Mouse (Mus musculus) activated CD4-positive, CD25-positive, alpha-beta regulatory T cell, adult 4 months (primary cell): ENCODE data around the gene Tfe3. TPM values are rescaled to one million over a fixed set of nuclear protein-coding genes. Genes with fewer than 3 reads are reported as not detected.
"Not testable (repeated sequence)": the region's sequence is repeated elsewhere in the genome, so short reads cannot be mapped to it uniquely, and the experiment has no call there.

Experiments
- ATAC-seq: one replicate; pipeline ENCODE4 v1.8.0; 2017
- polyA plus RNA-seq, 2 experiments: library from polyadenylated mRNA; unstranded; fragments of 100-300 nt; shearing (Covaris generic); gene quantifications; one replicate each; pipeline ENCODE4 v1.2.1; 2017

The Tfe3 gene
- polyA plus RNA-seq: 10 to 100 TPM in 1 of 2 experiments, 1 to 10 TPM in 1; 9.1 to 14.7 TPM

- peak; percentile 94 for ATAC-seq
Observed at GRCm38 (mm10) chrX:7762137-7762920, at the start of gene Tfe3. Tfe3 (plus strand) TSS chrX:7762560.

- not testable (repeated sequence) for ATAC-seq
Observed at GRCm38 (mm10) chrX:7713764-7714134, 48.6 kb upstream of the Tfe3 start.

GRCm38 (mm10) chrX:7714135-7714899 is 48.0 kb upstream of the Tfe3 start, which contains the start of gene Wdr45:
Wdr45 (plus strand) TSS chrX:7714333.
- ATAC-seq: peak; percentile 96

GRCm38 (mm10) chrX:7716058-7716457 is 46.3 kb upstream of the Tfe3 start:
- not testable (repeated sequence) for ATAC-seq

- peak; percentile 83 for ATAC-seq
Observed at GRCm38 (mm10) chrX:7721514-7722281, 40.7 kb upstream of the Tfe3 start, which contains the start of gene Gm45208. Gm45208 (plus strand) TSS chrX:7722245.

GRCm38 (mm10) chrX:7722282-7722611 is 40.1 kb upstream of the Tfe3 start:
- no peak for ATAC-seq

- ATAC-seq: no peak
Observed at GRCm38 (mm10) chrX:7722691-7723090, 39.7 kb upstream of the Tfe3 start.

- no peak for ATAC-seq
Observed at GRCm38 (mm10) chrX:7724135-7724534, 38.2 kb upstream of the Tfe3 start.

- no peak for ATAC-seq
Observed at GRCm38 (mm10) chrX:7725841-7726240, 36.5 kb upstream of the Tfe3 start.

GRCm38 (mm10) chrX:7727176-7727575 is 35.2 kb upstream of the Tfe3 start:
- no peak for ATAC-seq

- ATAC-seq: peak; percentile 91
Observed at GRCm38 (mm10) chrX:7728215-7728921, 34.0 kb upstream of the Tfe3 start, which contains the start of gene Praf2. Praf2 (plus strand) TSS chrX:7728439.

GRCm38 (mm10) chrX:7728922-7729265 is 33.5 kb upstream of the Tfe3 start:
- ATAC-seq: no peak

GRCm38 (mm10) chrX:7733571-7734156 is 28.7 kb upstream of the Tfe3 start:
- ATAC-seq: peak; percentile 72

- ATAC-seq: no peak
Observed at GRCm38 (mm10) chrX:7739336-7740081, 22.9 kb upstream of the Tfe3 start.

- ATAC-seq: no peak
Observed at GRCm38 (mm10) chrX:7740082-7740819, 22.1 kb upstream of the Tfe3 start.

GRCm38 (mm10) chrX:7741103-7741502 is 21.3 kb upstream of the Tfe3 start:
- no peak for ATAC-seq

GRCm38 (mm10) chrX:7743470-7743869 is 18.9 kb upstream of the Tfe3 start:
- ATAC-seq: no peak

GRCm38 (mm10) chrX:7744940-7745339 is 17.4 kb upstream of the Tfe3 start:
- no peak for ATAC-seq

- no peak for ATAC-seq
Observed at GRCm38 (mm10) chrX:7745429-7745828, 16.9 kb upstream of the Tfe3 start.

- ATAC-seq: peak; percentile 10
Observed at GRCm38 (mm10) chrX:7750432-7751116, 11.8 kb upstream of the Tfe3 start, which contains the start of gene Ccdc120. Ccdc120 (minus strand) TSS chrX:7750905.
